Comparison of ENCODE assay signal across 9 mouse cellular contexts in genomic region chr7:136342211-136342799, GRCm38 (mm10).
DNase-seq lines count a peak whose midpoint lies in the region; ATAC-seq and TF ChIP-seq lines count a peak whose summit lies in the region.
"Had no signal": no experiment of that assay in that cellular context is flagged by ENCODE, and none has a peak within 500 bp of the region (broad histone marks: within the 10 kb centered on the region; RNA-seq: fewer than 3 reads in every experiment).

No protein-coding gene starts in this region.

- 39% methylated on average over 10 of the region's 10 CpGs for WGBS in kidney, postnatal 0 days
- 11% methylated on average over 10 of the region's 10 CpGs for WGBS in forebrain, embryonic 14.5 days
- 28% methylated on average over 10 of the region's 10 CpGs for WGBS in hindbrain, embryonic 16.5 days
- 38% methylated on average over 10 of the region's 10 CpGs for WGBS in neural tube, embryonic 14.5 days
- 66% methylated on average over 10 of the region's 10 CpGs for WGBS in liver, postnatal 0 days (ENCODE audit: insufficient replicate concordance)

- no peak overlapping the region for H3K4me3 ChIP-seq in kidney, postnatal 0 days (replicated peaks; ENCODE audit: low read depth, low read length)
- H3K4me3 ChIP-seq in forebrain, embryonic 14.5 days (ENCODE audit: low read depth, low read length), result no peak overlapping the region
- no peak overlapping the region for H3K4me3 ChIP-seq in hindbrain, embryonic 16.5 days (ENCODE audit: low read length)
- no peak overlapping the region for H3K4me3 ChIP-seq in neural tube, embryonic 14.5 days (ENCODE audit: low read depth, low read length)
- no peak overlapping the region for H3K4me3 ChIP-seq in liver, postnatal 0 days (ENCODE audit: low read depth, low read length)
- H3K4me3 ChIP-seq: erythroblast, embryonic 14.5 days had no signal

- peak overlapping the region; percentile 65 for H3K27ac ChIP-seq in kidney, postnatal 0 days
- H3K27ac ChIP-seq in forebrain, embryonic 14.5 days (ENCODE audit: low read depth, low read length), result 0 out of 2 replicates have a peak overlapping the region, but pooled peaks have one; percentile 9
- H3K27ac ChIP-seq in hindbrain, embryonic 16.5 days (ENCODE audit: low read depth, low read length), result peak overlapping the region; percentile 60
- peak overlapping the region; percentile 55; the same call in 1 of the 2 replicates for H3K27ac ChIP-seq in neural tube, embryonic 14.5 days (ENCODE audit: low read depth, low read length)
- H3K27ac ChIP-seq in liver, postnatal 0 days (ENCODE audit: low read depth), result no peak overlapping the region

- H3K9me3 ChIP-seq in kidney, postnatal 0 days (replicated peaks; ENCODE audit: low read length), result no peaks in the 10 kb centered on the region
- no peaks in the 10 kb centered on the region for H3K9me3 ChIP-seq in forebrain, embryonic 14.5 days (replicated peaks; ENCODE audit: control insufficient read depth, low read length)
- no peaks in the 10 kb centered on the region for H3K9me3 ChIP-seq in hindbrain, embryonic 16.5 days (ENCODE audit: control insufficient read depth, low read length)
- H3K9me3 ChIP-seq in neural tube, embryonic 14.5 days (ENCODE audit: control insufficient read depth, low read length), result no peaks in the 10 kb centered on the region
- no peaks in the 10 kb centered on the region for H3K9me3 ChIP-seq in liver, postnatal 0 days (ENCODE audit: low read length)

- no peak for DNase-seq in kidney, postnatal 0 days (ENCODE audit: low spot score)
- DNase-seq in kidney, postnatal 25 days, result no peak
- DNase-seq in forebrain, embryonic 14.5 days (ENCODE audit: low spot score), result peak; percentile 34
- DNase-seq in right cerebral cortex, adult 2 months (ENCODE audit: low spot score in 2 of 2), result no peak
- no peak for DNase-seq in liver, postnatal 0 days

- H3K36me3 ChIP-seq in kidney, postnatal 0 days (ENCODE audit: insufficient read depth, low read length), result no peaks in the 10 kb centered on the region
- H3K36me3 ChIP-seq in forebrain, embryonic 14.5 days (ENCODE audit: control insufficient read depth, insufficient read depth, low read length), result no peaks in the 10 kb centered on the region
- no peaks in the 10 kb centered on the region for H3K36me3 ChIP-seq in hindbrain, embryonic 16.5 days (ENCODE audit: control insufficient read depth, insufficient read depth, low read length)
- H3K36me3 ChIP-seq in neural tube, embryonic 14.5 days (ENCODE audit: control insufficient read depth, insufficient read depth, low read length), result no peaks in the 10 kb centered on the region
- no peaks in the 10 kb centered on the region for H3K36me3 ChIP-seq in liver, postnatal 0 days (replicated peaks; ENCODE audit: insufficient read depth, low read length)

- 0 out of 2 replicates have a peak, but pooled peaks cover 6% of the 10 kb centered on the region for H3K4me1 ChIP-seq in kidney, postnatal 0 days (replicated peaks; ENCODE audit: insufficient read depth, low read length)
- peaks cover 23% of the 10 kb centered on the region for H3K4me1 ChIP-seq in forebrain, embryonic 14.5 days (ENCODE audit: control insufficient read depth, insufficient read depth, low read length)
- H3K4me1 ChIP-seq in hindbrain, embryonic 16.5 days (ENCODE audit: control insufficient read depth, insufficient read depth, low read depth, low read length), result peaks cover 17% of the 10 kb centered on the region
- peaks cover 20% of the 10 kb centered on the region for H3K4me1 ChIP-seq in neural tube, embryonic 14.5 days (ENCODE audit: control insufficient read depth, insufficient read depth, low read length)
- H3K4me1 ChIP-seq in liver, postnatal 0 days (ENCODE audit: insufficient read depth), result no peaks in the 10 kb centered on the region

- no peak overlapping the region for H3K9ac ChIP-seq in kidney, postnatal 0 days (ENCODE audit: low read depth, low read length)
- H3K9ac ChIP-seq in forebrain, embryonic 14.5 days (ENCODE audit: low read length), result no peak overlapping the region
- no peak overlapping the region; the same call in 1 of the 2 replicates for H3K9ac ChIP-seq in hindbrain, embryonic 16.5 days (ENCODE audit: low read depth, low read length)
- H3K9ac ChIP-seq in neural tube, embryonic 14.5 days (replicated peaks; ENCODE audit: low read depth, low read length), result no peak overlapping the region
- H3K9ac ChIP-seq in liver, postnatal 0 days (replicated peaks), result no peak overlapping the region

- no peaks in the 10 kb centered on the region for H3K27me3 ChIP-seq in kidney, postnatal 0 days (ENCODE audit: insufficient read depth, low read length)
- peaks cover 10% of the 10 kb centered on the region; the same call in 1 of the 2 replicates for H3K27me3 ChIP-seq in forebrain, embryonic 14.5 days (replicated peaks; ENCODE audit: control insufficient read depth, insufficient read depth, low read length)
- no peaks in the 10 kb centered on the region for H3K27me3 ChIP-seq in hindbrain, embryonic 16.5 days (replicated peaks; ENCODE audit: control insufficient read depth, insufficient read depth, low read length)
- no peaks in the 10 kb centered on the region for H3K27me3 ChIP-seq in neural tube, embryonic 14.5 days (ENCODE audit: control insufficient read depth, insufficient read depth, low read length)
- peaks cover 3% of the 10 kb centered on the region; the same call in 1 of the 2 replicates for H3K27me3 ChIP-seq in liver, postnatal 0 days (ENCODE audit: insufficient read depth, low read length)

- no peak for ATAC-seq in kidney, postnatal 0 days (replicated peaks; ENCODE audit: low FRiP score, low read depth)
- ATAC-seq in forebrain, embryonic 14.5 days, result 0 out of 2 replicates have a peak, but pooled peaks have one; percentile 32
- no peak for ATAC-seq in hindbrain, embryonic 16.5 days
- ATAC-seq in neural tube, embryonic 14.5 days (ENCODE audit: low read depth), result 0 out of 2 replicates have a peak, but pooled peaks have one; percentile 24
- no peak for ATAC-seq in liver, postnatal 0 days

- no peak for TF ChIP-seq EP300 in liver, postnatal 0 days (IDR thresholded peaks at IDR 0.05; ENCODE audit: low read depth)

- H3K4me2 ChIP-seq in kidney, postnatal 0 days (ENCODE audit: low read length), result 0 out of 2 replicates have a peak overlapping the region, but pooled peaks have one; percentile 11
- peak overlapping the region; percentile 21 for H3K4me2 ChIP-seq in forebrain, embryonic 14.5 days (ENCODE audit: low read length)
- H3K4me2 ChIP-seq in hindbrain, embryonic 16.5 days (ENCODE audit: low read length), result 0 out of 2 replicates have a peak overlapping the region, but pooled peaks have one; percentile 13
- H3K4me2 ChIP-seq in neural tube, embryonic 14.5 days (ENCODE audit: low read depth, low read length), result no peak overlapping the region
- H3K4me2 ChIP-seq in liver, postnatal 0 days (ENCODE audit: low read depth, low read length), result no peak overlapping the region
- H3K4me2 ChIP-seq: liver, embryonic 11.5 days had no signal

- TF ChIP-seq CTCF in kidney, postnatal 0 days (IDR thresholded peaks at IDR 0.05; ENCODE audit: low read depth), result no peak
- TF ChIP-seq CTCF in liver, postnatal 0 days (IDR thresholded peaks at IDR 0.05; ENCODE audit: low read depth), result no peak

Comparison
In these comparisons a context has a peak if more than half of its experiments do, and no peak if none do; other contexts are left out.
1. ATAC-seq: peak in forebrain, embryonic 14.5 days (single experiment) and neural tube, embryonic 14.5 days (single experiment); none in kidney, postnatal 0 days (single experiment), hindbrain, embryonic 16.5 days (single experiment) and liver, postnatal 0 days (single experiment).
2. H3K4me2 ChIP-seq: peak in kidney, postnatal 0 days (single experiment), forebrain, embryonic 14.5 days (single experiment) and hindbrain, embryonic 16.5 days (single experiment); none in neural tube, embryonic 14.5 days (single experiment) and liver, postnatal 0 days (single experiment).